Mouse (Mus musculus) olfactory bulb, adult 2 months (tissue): Measurements from ENCODE around the gene Rps27l. TPM values are rescaled to one million over a fixed set of nuclear protein-coding genes. Genes with fewer than 3 reads are reported as not detected.
"Not testable (repeated sequence)": the region's sequence is repeated elsewhere in the genome, so short reads cannot be mapped to it uniquely, and the experiment has no call there.

Experiments used
- H3K27ac ChIP-seq: fragments of 200-500 bp; 2 replicates; pipeline ENCODE4 v1.5.1; 2012; ENCODE audit warnings: low read depth, low read length; ENCODE audit not compliant: insufficient read depth
- H3K4me1 ChIP-seq: fragments of 200-500 bp; 2 replicates; pipeline ENCODE4 v1.6.1; 2012; ENCODE audit warnings: low read length; ENCODE audit not compliant: control insufficient read depth, insufficient read depth
- H3K4me3 ChIP-seq: fragments of 200-500 bp; 2 replicates; pipeline ENCODE4 v1.5.1; 2012; ENCODE audit warnings: mild to moderate bottlenecking, low read depth, low read length, moderate library complexity; ENCODE audit not compliant: insufficient read depth
- CTCF ChIP-seq: fragments of 200-500 bp; IDR thresholded peaks from 2 replicates; pipeline ENCODE4 v1.5.1; 2012; ENCODE audit warnings: low read depth, mild to moderate bottlenecking, low read length, moderate library complexity; ENCODE audit not compliant: insufficient read depth
- POLR2A ChIP-seq: fragments of 200-500 bp; IDR thresholded peaks from 2 replicates; pipeline ENCODE4 v1.6.1; 2012; ENCODE audit warnings: mild to moderate bottlenecking, low read depth, low read length, moderate library complexity; ENCODE audit not compliant: insufficient read depth
- WGBS: fragments of 180-500 bp; shearing (Covaris S2); methylation state at CpG from one replicate; pipeline ENCODE4 v1.1.7; 2018; 5-methylcytosine and 5-hydroxymethylcytosine counted together
- polyA plus RNA-seq: library from polyadenylated mRNA; stranded (reverse); fragments of >200 nt; gene quantifications from 2 replicates; pipeline ENCODE4 v1.2.4, GENCODE M21; 2012; ENCODE audit warnings: low replicate concordance; ENCODE audit not compliant: missing spikeins, insufficient read depth, insufficient read length

Gene Rps27l
- polyA plus RNA-seq, 1 experiment: not detected

GRCm38 (mm10) chr9:66910677-66911076 is 35.2 kb upstream of the Rps27l start:
- TF ChIP-seq CTCF: no peak
- no peak for TF ChIP-seq POLR2A
- Histone ChIP-seq H3K4me3 (no peak overlapping the region), H3K4me1 (no peaks in the 10 kb centered on the region), H3K27ac (no peak overlapping the region)
- WGBS: 94% methylated on average over 5 of the region's 5 CpGs

DNA sequence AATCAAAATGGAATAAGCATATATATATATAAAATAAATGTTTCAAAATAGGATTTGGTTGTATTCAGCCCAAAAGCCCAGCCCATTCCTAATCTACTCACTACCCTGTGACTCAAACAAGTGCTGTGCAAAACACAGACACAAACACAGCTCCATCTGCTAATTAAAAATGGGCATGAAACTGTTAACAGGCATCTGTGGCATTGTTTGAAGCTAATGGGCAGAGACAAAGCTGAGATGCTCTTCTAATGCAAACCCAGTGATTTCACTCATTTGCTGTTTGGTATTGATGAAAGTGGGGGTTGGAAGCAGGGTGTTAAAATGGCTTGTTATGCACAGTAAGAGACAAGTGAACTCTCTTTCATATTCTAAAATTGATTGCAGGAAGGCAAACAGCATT is 33.6 kb upstream of the Rps27l start:
- Histone ChIP-seq H3K27ac (no peak overlapping the region), H3K4me1 (no peaks in the 10 kb centered on the region), H3K4me3 (no peak overlapping the region)
- TF ChIP-seq POLR2A (no peak), CTCF (no peak)

- 93% methylated on average over 5 of the region's 5 CpGs for WGBS
- H3K4me1 ChIP-seq, H3K27ac ChIP-seq, H3K4me3 ChIP-seq: not testable (repeated sequence)
These were observed 32.5 kb upstream of the Rps27l start for GRCm38 (mm10) chr9:66913254-66913934.

- Histone ChIP-seq H3K4me1 (no peaks in the 10 kb centered on the region), H3K4me3 (no peak overlapping the region), H3K27ac (no peak overlapping the region)
- no peak for TF ChIP-seq POLR2A
- TF ChIP-seq CTCF: no peak
- 76% methylated on average over 3 of the region's 3 CpGs for WGBS
These were observed 31.3 kb upstream of the Rps27l start for GRCm38 (mm10) chr9:66914540-66914939.

DNA sequence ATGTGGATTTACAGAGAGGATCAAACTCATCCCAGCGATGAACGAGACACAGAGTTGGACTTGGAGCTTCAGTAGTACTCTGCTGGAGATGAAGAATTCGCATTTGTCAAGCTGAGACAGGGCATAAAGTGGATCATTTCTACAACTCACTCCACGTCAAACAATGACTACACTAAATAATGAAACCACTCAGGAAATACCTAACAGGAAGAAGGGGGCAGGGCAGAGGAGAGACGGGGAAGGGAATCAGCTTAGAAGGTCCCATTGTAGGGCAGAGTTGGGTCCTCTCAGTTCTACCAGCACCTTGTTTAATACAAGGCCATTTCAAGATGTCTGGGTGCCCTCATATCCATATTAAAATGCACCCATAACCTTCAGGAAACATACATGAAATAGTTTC is 30.5 kb upstream of the Rps27l start:
- H3K27ac ChIP-seq: no peak overlapping the region
- 93% methylated on average over 5 of the region's 5 CpGs for WGBS
- TF ChIP-seq POLR2A: no peak
- TF ChIP-seq CTCF: no peak

GRCm38 (mm10) chr9:66915869-66916785 is 29.8 kb upstream of the Rps27l start:
- TF ChIP-seq CTCF: no peak
- no peak for TF ChIP-seq POLR2A
- Histone ChIP-seq H3K4me1 (no peaks in the 10 kb centered on the region), H3K27ac (no peak overlapping the region), H3K4me3 (no peak overlapping the region)
- WGBS: 81% methylated on average over 9 of the region's 9 CpGs

More for the DNA sequence above, 30.5 kb upstream of the Rps27l start:
- Histone ChIP-seq H3K4me3 (no peak overlapping the region), H3K4me1 (no peaks in the 10 kb centered on the region)

DNA sequence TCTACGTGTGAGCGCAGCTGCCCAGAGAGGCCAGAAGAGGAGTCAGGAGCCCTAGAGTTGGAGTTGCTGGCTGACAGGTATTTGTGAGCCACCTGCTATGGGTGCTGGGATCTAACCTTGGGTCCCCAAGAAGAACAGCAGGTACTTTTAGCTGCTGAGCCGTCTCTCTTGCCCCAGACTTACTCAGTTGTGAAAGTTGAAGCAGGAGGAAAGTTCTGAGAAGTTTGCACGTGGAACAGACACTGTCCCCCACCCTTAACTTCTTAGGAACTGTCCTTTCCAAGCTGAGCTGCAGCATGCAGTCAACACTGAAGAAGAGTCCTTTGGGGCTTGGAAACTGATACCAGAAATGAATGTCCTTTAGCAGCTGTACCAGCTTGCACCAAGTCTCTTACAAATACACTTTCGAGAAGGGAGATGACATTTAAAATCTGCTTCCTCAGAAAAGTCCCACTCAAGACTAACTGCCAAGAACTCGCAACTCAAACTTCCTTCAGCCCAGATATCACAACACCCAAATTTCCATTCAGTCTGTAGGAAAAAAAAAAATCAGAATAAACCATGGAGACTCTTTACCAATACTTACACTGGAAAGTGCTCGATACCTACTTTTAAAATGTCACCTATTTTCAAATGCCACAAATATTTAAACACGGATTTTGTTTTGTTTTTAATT is 28.5 kb upstream of the Rps27l start:
- 91% methylated on average over 8 of the region's 8 CpGs for WGBS
- H3K4me3 ChIP-seq: no peak overlapping the region
- H3K4me1 ChIP-seq: no peaks in the 10 kb centered on the region
- H3K27ac ChIP-seq: no peak overlapping the region
- TF ChIP-seq CTCF (no peak), POLR2A (no peak)

DNA sequence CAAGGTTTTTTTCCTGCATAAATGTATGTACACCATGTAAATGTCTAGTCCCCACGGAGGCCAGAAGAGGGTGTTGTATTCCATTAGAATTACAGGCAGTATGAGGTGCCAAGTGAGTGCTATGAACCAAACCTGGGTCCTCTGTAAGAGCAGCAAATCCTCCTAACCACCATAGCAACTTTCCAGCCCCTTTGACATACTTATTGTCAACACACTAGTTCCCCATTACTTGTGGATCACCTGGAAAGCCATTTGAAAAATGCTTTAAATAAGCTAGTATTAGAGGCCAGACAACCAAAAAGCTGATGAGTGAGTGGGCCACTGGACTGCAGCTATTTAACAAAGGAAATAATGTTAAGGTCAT is 28.0 kb upstream of the Rps27l start:
- H3K27ac ChIP-seq: no peak overlapping the region
- TF ChIP-seq CTCF (no peak), POLR2A (no peak)
- H3K4me3 ChIP-seq: no peak overlapping the region
- H3K4me1 ChIP-seq: no peaks in the 10 kb centered on the region
- WGBS: 70% methylated on average over 1 of the region's 1 CpGs
